Mouse (Mus musculus): ENCODE measurements around the gene Colgalt1.
A peak's percentile ranks its signal among the peaks of the same experiment; 100 is the strongest.

Colgalt1 gene

DNA sequence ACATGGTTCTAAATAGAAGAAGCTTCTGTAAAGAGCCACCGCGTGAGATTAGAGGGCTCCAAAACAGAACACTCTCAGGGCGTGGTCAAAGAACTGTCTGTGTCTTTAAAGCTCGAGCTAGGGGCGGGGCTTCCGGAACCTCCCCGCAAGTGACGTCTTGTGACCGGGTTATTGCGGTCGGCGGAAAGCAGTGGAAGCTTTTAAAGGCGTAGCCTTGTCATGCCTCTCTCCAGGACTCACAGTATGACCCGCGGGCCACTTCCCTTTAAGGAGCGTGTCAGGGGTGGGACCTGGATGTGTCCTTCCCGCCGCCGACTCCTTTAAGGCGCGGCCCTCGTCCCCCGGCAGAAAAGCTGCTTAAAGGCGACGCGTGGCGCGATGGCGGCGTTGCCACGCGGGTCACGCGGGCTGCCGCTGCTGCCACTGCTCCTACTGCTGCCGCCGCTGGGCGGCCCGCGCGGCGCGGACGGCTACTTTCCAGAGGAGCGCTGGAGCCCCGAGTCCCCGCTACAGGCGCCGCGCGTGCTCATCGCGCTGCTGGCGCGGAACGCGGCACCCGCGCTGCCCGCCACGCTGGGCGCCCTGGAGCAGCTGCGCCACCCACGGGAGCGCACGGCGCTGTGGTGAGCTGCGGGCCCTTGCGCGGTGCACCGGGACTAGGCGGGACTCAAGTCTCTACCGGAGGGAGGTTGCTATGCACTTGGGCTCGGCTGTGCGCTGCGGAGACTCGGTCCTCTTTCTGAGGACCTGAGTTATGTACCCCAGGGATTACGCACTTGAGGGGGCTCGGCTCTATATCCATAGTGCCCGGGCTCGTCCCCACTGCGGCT lies at the start of gene Colgalt1:
TSS of gene Colgalt1 (plus strand) at position 177 of the 830 bp plus-strand sequence.
- DNase-seq (ENCODE audit: low spot score), result peak; percentile 99

DNA sequence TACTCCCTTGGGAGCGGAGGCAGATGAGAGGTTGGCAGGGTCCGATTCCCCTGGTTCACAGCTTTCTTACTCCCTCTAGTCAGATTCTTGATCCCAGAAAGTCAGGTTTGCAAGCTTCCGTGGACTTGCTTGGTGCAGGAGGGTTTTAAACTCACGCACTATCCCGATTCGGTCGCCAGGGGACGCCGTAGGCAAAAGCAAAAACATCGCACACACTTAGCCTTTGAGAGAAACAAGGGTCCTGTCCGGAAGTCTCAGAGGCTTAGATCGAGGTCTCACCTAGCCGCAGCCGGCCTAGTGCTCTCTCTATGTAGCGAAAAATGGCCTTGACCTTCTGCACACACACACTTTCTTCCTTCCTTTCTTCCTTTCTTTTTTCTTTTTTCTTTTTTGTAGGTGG lies 49.4 kb upstream of the Colgalt1 start:
- peak; percentile 64 for DNase-seq (ENCODE audit: low spot score)

DNA sequence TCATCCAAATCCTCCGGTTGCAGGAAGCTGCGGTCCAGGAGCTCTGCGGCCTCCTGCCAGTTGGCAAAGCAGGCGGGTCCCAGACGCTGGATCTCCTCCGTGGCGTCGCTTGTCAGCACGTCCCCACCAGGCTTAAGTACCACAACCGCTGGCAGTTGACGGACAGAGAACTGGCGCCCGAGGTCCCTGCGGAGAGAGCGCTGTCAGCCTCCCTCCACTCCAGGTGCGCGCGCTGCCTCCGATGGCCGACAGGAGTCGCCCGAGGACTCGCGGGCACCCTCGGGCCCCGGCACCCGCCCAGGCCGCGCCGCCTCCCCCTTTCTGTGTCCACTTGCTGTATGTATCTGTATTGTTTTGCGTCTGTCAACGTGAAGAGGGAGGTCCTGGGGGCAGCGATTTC lies 48.0 kb upstream of the Colgalt1 start:
- peak; percentile 73 for DNase-seq (ENCODE audit: low spot score)

DNA sequence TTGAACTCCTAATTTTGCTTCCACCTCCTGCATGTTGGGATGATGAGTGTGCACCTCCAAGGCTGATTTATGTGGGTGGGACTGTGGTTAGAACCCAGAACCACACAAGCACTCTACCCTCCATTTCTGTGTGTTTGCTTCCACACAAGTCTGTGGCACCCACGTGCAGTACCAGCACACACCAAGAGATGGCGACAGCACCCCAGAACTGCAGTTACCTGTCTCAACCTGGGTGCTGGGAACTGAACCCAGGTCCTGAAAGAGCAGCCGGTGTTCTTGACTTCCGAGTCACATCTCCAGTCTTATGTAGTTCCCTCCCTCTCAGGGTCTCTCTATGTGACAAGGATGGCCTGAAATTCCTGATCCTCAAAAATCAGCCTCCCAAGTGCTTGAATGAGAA lies 46.8 kb upstream of the Colgalt1 start:
- no peak for DNase-seq (ENCODE audit: low spot score)

DNA sequence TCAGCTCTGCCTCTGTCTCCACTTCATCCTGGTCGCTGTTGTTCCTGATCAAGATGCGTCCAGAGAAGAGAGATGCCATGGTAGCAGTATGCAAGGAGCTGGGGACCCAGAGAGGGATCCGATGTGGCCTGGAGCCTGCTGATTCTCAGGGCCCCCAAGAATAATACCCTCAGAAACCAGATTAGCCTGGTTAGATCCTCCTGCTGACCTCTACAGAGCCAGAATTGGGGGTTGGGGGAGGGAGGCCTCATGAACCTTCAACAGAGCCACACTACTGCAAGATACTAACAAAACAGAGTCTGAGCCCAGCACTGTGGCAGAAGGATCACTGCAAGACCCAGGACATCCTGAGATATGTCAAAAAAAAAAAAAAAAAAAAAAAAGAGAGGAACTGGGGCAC lies 44.3 kb upstream of the Colgalt1 start, which contains the start of gene Nxnl1:
TSS of gene Nxnl1 (minus strand) at position 101 of the 400 bp plus-strand sequence.
- DNase-seq (ENCODE audit: low spot score), result no peak

DNA sequence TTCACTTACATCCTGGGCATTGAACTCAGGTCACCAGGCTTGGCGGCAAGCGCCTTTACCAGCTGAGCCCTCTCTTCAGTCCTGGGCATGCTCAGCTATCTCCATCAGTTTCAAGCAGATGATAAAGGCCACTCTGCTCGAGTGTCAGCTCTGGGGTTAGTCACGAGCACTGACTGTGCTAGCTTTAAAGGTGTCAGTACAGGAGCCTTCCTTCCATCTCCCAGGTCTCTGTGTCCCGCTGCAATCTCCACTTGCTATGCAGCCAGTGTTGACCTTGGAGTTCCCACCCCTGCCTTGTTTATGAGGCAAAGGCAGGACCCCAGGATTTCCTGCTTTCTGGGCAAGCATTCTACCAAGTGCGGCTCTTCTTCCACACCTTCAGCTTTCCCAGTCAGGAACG lies 43.2 kb upstream of the Colgalt1 start:
- no peak for DNase-seq (ENCODE audit: low spot score)

DNA sequence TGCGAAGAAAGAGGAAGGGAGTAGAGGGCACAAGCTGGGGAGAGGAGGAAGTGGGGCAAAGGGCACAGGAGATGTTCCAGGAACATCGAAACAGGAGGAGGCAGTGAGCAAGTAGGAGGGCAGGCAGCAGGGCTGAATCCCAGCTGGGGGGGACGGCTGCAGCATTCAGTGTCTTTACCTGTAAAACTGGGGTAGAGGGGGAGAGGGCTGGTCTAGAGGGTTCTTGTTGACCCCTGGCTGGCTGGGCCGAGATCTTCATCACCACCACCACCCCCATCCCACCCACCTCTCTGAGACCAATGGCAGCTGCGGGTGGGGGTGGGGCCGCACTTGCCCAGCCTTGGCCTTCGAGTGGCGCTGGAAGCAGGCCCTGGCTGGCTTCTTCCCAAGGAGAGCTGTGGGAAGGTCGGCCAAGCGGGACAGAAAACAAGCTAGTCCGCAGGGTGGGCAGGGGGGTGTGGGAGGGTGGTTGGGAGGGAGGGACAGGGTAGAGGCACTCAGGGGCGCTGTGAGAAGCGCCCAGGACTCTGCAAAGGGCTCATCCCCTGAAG lies 42.3 kb upstream of the Colgalt1 start, which contains the start of gene Slc27a1:
TSS of gene Slc27a1 (plus strand) at position 496 of the 551 bp plus-strand sequence.
- DNase-seq (ENCODE audit: low spot score), result no peak

DNA sequence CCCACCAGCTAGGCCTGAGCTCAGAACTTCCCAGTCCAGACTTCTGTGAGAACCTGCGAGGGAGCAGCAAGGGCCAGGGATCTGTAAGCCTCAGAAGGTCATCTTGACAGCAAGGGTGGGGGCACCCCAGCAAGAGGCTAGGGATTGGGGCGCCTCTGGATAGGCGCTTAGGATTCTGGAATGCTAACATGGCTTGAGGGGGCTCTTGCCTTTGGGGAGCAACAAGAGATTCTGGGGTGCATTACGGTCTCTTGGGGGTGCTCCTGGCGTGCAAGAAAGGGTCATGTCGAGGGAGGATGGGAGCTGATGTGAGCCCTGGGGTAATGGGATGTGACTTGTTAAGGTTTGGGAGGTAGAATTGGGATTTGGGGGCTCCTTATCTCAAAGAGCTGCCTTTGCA lies 41.9 kb upstream of the Colgalt1 start:
- no peak for DNase-seq (ENCODE audit: low spot score)

DNA sequence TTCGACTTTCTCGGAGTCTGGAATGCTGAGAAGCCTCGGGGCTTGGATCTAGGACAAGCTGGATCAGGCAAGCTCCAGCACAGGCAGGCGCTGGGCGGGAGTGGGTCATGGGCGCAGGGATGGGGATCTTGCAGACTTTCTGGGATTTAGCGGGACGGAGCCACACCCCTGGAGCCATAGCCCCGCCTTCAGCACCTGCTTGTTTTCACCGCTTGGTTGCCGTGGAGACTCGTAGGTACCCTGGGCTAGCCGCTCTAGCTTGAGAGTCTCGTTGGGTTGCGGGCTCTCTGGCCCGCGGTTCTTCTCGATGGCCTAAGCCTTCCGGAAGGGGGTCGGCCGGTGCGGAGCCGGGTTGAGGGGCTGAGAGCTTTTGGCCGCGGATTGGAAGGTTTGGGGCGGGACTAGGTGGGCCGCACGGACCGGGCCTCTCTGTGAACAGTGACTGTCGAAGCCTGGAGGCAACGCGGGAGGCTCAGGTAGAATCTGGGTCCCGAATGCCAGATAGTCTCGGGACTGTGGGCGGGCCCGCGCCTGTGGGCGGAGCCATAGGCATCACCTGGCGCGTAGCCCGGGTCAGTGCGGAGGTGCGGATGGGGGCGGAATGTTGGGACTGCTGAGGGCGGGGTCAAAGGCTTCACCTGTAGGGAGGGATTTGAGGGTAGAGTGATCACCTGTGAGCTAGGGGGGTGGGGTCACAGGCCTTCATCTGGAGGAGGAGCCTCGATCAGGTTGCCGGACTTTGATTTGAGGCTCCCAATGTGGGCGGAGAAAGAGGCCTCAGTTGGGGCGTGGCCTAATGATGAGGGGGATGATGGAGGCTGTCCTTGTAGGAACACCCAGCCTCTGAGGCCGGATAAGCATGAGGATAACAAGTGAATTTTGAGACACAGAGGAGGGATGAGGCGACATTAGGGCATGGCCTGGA lies 41.2 kb upstream of the Colgalt1 start:
- DNase-seq (ENCODE audit: low spot score), result peak; percentile 53

DNA sequence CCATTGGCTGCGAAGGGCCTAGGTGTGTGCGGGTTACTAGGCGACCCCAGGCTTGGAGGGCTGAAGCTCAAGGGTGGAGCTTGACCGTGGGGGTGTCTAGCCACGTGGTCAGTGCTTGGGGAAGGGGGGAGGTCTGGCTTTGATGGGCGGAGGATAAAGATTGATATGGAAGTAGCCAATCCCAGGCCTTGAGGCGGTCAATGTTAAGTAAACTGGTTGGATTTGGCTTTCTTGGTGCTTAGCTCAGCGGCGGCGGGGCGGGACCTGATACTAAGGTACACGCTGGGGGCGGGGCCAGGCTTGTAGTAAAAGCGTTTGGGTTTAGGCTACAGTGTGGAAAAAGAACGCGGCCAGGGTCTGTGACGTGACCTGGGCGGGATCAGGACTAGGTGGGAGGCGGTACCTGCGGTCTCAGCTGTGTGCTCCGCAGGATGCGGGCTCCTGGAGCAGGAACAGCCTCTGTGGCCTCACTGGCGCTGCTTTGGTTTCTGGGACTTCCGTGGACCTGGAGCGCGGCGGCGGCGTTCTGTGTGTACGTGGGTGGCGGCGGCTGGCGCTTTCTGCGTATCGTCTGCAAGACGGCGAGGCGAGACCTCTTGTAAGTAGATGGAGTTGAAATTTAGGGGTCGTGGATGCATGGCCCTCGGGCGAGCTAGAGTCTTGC lies 40.4 kb upstream of the Colgalt1 start:
- peak; percentile 92 for DNase-seq (ENCODE audit: low spot score)

DNA sequence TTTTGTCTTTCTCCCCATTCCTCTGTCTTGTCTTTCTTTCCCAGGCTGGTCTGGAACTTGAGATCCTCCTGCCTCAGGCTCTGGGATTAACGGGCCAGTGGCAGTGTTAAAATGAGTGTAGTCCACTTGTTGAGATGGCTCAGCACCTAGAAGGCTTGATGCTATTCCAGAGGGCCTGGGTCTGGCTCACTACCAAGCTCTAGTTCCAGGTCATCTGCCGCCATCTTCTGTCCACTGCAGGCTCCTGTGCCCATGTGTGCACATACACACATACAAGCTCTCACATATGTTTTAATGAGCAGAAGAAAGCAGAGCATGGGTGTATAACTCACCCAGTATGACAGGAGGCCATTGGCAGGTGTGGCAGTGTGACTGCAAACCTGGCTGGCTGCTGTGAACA lies 38.7 kb upstream of the Colgalt1 start:
- DNase-seq (ENCODE audit: low spot score), result no peak

DNA sequence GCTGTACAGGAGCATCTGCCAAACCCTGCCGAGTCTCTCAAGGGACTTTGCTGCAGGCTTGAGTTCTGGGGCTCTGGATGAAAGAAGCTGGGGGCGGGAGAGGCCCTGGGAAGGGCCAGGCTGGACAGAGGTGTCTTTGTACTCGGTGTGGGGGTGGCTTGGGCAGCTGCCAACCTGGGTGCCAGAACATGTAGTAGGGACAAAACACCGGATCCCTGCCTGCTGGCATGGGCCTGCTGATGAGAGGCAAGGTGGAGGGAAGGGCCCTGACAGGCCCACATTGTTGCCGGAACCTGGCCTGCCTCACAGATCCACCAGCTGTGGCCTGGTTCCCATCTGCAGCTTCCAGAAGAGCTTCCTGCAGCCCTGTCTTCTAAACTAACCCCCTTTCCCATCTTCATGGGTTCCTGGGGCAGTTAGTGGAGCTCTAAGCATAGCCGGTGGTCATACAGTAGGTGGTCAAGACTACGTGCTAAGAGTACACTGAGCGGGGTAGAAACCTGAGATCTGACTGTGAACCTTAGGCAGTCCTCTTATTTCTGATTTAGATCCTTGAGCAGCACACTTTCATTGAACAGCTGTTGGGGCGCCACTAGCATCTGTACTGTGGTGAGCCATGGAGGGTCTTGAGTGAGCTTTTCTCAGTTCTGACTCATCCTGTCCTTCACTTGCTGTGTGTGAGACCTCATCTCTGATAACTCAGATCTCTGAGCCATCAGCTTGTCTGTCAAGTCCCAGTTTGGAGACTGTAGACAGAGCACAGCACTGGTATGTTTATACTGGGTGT lies 37.8 kb upstream of the Colgalt1 start:
- no peak for DNase-seq (ENCODE audit: low spot score)

DNA sequence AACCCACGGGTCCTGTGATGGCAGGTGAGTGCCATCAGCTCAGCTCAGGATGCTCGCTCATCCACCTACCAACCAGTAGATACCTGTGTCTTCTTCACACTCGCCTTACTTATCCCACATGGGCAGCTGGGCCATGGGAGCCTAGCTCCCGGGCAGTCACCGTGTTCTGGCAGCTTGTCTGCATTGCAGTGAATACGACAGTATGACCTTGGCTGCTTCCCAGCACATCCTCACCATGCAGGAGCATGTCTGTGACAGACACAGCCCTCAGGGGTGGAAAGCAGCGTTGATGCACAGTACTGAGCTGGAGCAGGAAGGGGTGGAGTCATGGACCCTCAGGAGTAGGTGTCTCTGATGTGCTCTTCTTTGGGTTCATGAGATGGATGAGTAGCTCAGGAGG lies 36.4 kb upstream of the Colgalt1 start:
- DNase-seq (ENCODE audit: low spot score), result no peak

DNA sequence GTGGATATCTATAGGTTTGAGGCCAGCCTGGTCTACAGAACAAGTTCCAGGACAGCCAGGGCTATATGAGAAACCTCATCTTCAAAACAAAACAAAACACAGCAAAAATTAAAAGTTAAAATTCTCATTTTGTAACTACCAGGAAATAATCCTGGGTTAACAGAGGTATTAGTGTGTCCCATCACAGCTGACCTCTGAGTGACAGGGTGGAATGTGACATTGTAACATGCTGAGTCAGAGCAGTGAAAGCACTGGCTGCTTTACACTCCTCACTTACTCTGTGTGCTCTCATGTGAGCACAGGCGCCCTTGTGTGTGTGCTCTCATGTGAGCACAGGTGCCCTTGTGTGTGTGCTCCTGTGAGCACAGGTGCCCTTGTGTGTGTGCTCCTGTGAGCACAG lies 35.8 kb upstream of the Colgalt1 start:
- DNase-seq (ENCODE audit: low spot score), result no peak

DNA sequence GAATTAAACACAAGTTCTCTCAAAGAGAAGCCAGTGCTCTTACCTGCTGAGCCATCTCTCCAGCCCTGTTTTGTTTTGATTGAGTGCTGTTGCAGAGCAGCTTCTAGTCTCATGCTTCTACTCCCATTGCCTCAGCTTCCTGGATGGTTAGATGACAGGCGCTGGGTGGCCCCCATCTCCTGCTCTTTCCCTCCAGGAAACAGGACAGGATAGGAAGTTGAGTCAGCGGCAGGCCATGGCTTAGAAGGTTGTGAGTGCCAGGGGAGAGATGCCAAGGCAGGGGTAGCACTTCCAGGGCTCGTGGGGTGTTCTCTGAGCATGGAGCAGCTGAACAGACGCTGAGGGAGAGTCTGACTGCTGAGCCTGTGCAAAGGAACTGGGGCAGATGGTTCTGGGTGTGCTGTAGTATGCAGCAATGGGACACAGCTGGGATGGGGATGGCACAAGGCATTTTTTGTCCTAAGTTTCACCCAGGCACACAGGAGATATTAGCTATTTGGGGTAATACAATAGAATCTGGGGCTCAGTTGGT lies 32.9 kb upstream of the Colgalt1 start:
- DNase-seq (ENCODE audit: low spot score), result no peak

DNA sequence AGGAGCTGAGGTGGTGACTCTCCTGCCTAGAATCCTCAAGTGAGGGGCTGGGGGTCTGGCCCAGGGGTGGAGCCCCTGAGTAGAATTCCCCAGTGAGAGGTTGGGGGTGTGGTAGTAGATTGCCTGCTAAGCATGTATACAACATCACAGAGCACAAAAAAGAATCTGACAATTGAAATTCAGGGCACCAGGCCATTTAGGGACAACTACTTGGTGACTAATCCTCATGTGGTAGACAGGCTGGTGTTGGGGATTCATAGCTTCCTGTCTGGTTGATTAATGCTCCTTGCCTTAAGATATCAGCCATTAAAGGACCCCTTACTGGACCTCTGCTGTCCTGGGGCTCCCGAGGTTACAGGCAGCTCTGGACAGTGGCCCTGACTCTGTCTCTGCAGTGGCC lies 31.8 kb upstream of the Colgalt1 start:
- no peak for DNase-seq (ENCODE audit: low spot score)

DNA sequence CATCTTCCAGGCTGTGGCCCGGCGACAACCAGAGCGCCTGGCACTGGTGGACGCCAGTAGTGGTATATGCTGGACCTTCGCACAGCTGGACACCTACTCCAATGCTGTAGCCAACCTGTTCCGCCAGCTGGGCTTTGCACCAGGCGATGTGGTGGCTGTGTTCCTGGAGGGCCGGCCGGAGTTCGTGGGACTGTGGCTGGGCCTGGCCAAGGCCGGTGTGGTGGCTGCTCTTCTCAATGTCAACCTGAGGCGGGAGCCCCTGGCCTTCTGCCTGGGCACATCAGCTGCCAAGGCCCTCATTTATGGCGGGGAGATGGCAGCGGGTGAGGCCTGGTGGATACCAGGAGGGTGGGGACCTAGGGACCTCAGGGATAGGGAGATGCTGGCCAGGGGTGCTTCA lies 31.3 kb upstream of the Colgalt1 start:
- no peak for DNase-seq (ENCODE audit: low spot score)

DNA sequence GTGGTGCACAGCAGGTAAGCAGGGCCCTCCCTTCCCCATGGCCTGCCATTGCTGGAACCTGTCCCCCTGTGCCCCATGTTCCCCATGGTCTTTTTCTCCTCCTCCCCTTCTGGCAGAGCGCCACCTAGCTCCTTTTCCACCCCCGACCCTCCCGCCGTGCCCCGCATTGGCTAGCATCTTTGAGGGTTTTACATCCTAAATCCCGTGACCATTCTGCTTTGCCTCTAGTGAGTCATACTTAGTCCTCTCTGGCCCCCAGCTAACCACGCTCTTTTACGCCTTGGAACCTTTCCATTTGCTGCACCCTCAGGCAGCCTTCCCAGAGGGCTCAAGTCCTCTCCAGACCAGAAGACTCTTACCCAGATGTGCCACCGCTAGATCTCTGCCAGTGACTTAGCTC lies 30.6 kb upstream of the Colgalt1 start:
- DNase-seq (ENCODE audit: low spot score), result no peak

DNA sequence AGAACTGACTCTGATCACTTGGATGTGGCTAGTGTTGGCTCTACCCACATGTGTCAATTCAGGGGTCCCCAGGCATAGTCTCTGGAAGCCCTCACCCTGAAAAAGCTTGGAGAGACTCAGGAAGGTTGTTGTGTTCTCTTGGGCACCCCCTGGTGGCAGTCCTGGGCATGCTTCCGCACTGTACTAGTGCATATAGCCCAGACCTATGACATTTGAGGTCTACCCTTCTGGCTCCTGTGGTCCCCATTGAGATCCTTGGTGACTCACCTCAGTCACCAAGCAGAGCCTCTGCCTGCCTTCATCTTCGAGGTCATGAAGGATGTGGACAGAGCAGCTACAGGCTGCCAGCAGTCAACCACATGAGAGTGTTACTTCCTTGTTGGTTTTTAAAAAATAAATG lies 23.9 kb upstream of the Colgalt1 start:
- peak; percentile 40 for DNase-seq (ENCODE audit: low spot score)

DNA sequence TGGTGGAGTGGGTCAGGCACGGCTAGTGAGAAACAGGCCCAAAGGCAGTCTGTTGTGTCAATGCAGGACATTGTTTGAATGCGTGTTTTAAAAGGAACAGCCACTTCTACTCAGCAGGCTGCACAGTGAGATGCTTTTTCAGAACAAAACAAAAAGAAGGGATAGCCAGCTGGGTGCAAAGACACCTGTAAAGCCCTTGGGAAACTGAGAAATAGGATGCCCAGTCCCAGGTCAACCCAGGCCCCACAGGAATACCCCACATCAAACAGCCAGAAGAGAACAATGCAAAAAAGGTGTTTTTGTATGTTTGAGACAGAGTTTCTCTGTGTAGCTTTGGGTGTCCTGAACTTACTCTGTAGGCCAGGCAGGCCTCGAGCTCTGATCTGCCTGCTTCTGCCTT lies 22.0 kb upstream of the Colgalt1 start:
- no peak for DNase-seq (ENCODE audit: low spot score)

DNA sequence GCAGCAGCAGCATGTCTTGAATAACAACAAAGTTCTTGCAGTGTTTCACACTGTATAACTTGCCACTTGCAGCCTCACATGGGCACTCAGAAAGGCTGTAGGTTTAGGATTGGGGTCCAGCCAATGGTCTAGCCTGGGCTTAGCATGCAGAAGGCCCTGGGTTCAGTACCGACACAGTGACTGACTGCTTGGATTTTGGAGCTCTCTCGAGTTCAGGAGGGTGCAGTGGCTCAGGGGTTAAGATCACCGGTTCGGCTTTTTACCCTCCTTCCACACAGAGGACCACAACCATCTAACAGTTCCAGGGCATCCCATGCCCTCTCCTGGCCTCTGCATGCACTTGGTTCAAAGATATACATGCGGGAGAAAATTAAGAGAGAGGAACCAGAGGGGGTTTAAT lies 19.8 kb upstream of the Colgalt1 start:
- no peak for DNase-seq (ENCODE audit: low spot score)
